Mouse (Mus musculus): Measurements from ENCODE around the gene Tenm2. TPM values are rescaled to one million over a fixed set of nuclear protein-coding genes. Genes with fewer than 3 reads are reported as not detected.
A peak's percentile ranks its signal among the peaks of the same experiment; 100 is the strongest.

The Tenm2 gene
- polyA plus RNA-seq, 1 experiment = 0.32 TPM

GRCm38 (mm10) chr11:36384696-36385095 is 851.1 kb downstream of the Tenm2 start:
- no peak for TF ChIP-seq CTCF (IDR thresholded peaks at IDR 0.05; ENCODE audit: control insufficient read depth, insufficient read depth, insufficient replicate concordance, low read depth, low read length)
- TF ChIP-seq POLR2A (IDR thresholded peaks at IDR 0.05; ENCODE audit: control insufficient read depth, low read depth, low read length) = no peak
- no peaks in the 10 kb centered on the region for H3K4me1 ChIP-seq (ENCODE audit: control insufficient read depth, insufficient read depth, low read length)
- no peak overlapping the region for H3K27ac ChIP-seq (ENCODE audit: control insufficient read depth, insufficient read depth, low read depth, low read length)
- no peak overlapping the region for H3K4me3 ChIP-seq (ENCODE audit: control insufficient read depth, low read depth, low read length)
- no peaks in the 10 kb centered on the region for H3K36me3 ChIP-seq (ENCODE audit: control insufficient read depth, insufficient read depth, low read length)
- H3K27me3 ChIP-seq (ENCODE audit: control insufficient read depth, insufficient read depth, low read length) = no peaks in the 10 kb centered on the region

GRCm38 (mm10) chr11:36371814-36372213 is 864.0 kb downstream of the Tenm2 start:
- no peak overlapping the region for H3K27ac ChIP-seq (ENCODE audit: control insufficient read depth, insufficient read depth, low read depth, low read length)
- no peaks in the 10 kb centered on the region for H3K4me1 ChIP-seq (ENCODE audit: control insufficient read depth, insufficient read depth, low read length)
- H3K4me3 ChIP-seq (ENCODE audit: control insufficient read depth, low read depth, low read length) = no peak overlapping the region
- no peaks in the 10 kb centered on the region for H3K27me3 ChIP-seq (ENCODE audit: control insufficient read depth, insufficient read depth, low read length)
- H3K36me3 ChIP-seq (ENCODE audit: control insufficient read depth, insufficient read depth, low read length) = no peaks in the 10 kb centered on the region
- TF ChIP-seq CTCF (IDR thresholded peaks at IDR 0.05; ENCODE audit: control insufficient read depth, insufficient read depth, insufficient replicate concordance, low read depth, low read length) = no peak
- TF ChIP-seq POLR2A (IDR thresholded peaks at IDR 0.05; ENCODE audit: control insufficient read depth, low read depth, low read length) = no peak

- TF ChIP-seq POLR2A (IDR thresholded peaks at IDR 0.05; ENCODE audit: control insufficient read depth, low read depth, low read length) = no peak
- TF ChIP-seq CTCF (IDR thresholded peaks at IDR 0.05; ENCODE audit: control insufficient read depth, insufficient read depth, insufficient replicate concordance, low read depth, low read length) = no peak
- no peaks in the 10 kb centered on the region for H3K36me3 ChIP-seq (ENCODE audit: control insufficient read depth, insufficient read depth, low read length)
- H3K27me3 ChIP-seq (ENCODE audit: control insufficient read depth, insufficient read depth, low read length) = no peaks in the 10 kb centered on the region
- H3K4me3 ChIP-seq (ENCODE audit: control insufficient read depth, low read depth, low read length) = no peak overlapping the region
- H3K4me1 ChIP-seq (ENCODE audit: control insufficient read depth, insufficient read depth, low read length) = no peaks in the 10 kb centered on the region
- H3K27ac ChIP-seq (ENCODE audit: control insufficient read depth, insufficient read depth, low read depth, low read length) = no peak overlapping the region
Observed at GRCm38 (mm10) chr11:36365067-36365466, 870.7 kb downstream of the Tenm2 start.

GRCm38 (mm10) chr11:36364441-36364840 is 871.3 kb downstream of the Tenm2 start:
- Histone ChIP-seq H3K36me3 (ENCODE audit: control insufficient read depth, insufficient read depth, low read length) (no peaks in the 10 kb centered on the region), H3K27me3 (ENCODE audit: control insufficient read depth, insufficient read depth, low read length) (no peaks in the 10 kb centered on the region), H3K4me1 (ENCODE audit: control insufficient read depth, insufficient read depth, low read length) (no peaks in the 10 kb centered on the region), H3K27ac (ENCODE audit: control insufficient read depth, insufficient read depth, low read depth, low read length) (no peak overlapping the region), H3K4me3 (ENCODE audit: control insufficient read depth, low read depth, low read length) (peak overlapping the region; percentile 59)
- TF ChIP-seq POLR2A (IDR thresholded peaks at IDR 0.05; ENCODE audit: control insufficient read depth, low read depth, low read length) (no peak), CTCF (IDR thresholded peaks at IDR 0.05; ENCODE audit: control insufficient read depth, insufficient read depth, insufficient replicate concordance, low read depth, low read length) (no peak)

GRCm38 (mm10) chr11:36362514-36362913 is 873.2 kb downstream of the Tenm2 start:
- Histone ChIP-seq H3K27ac (ENCODE audit: control insufficient read depth, insufficient read depth, low read depth, low read length) (no peak overlapping the region), H3K4me1 (ENCODE audit: control insufficient read depth, insufficient read depth, low read length) (no peaks in the 10 kb centered on the region), H3K36me3 (ENCODE audit: control insufficient read depth, insufficient read depth, low read length) (no peaks in the 10 kb centered on the region), H3K27me3 (ENCODE audit: control insufficient read depth, insufficient read depth, low read length) (no peaks in the 10 kb centered on the region), H3K4me3 (ENCODE audit: control insufficient read depth, low read depth, low read length) (no peak overlapping the region)
- TF ChIP-seq POLR2A (IDR thresholded peaks at IDR 0.05; ENCODE audit: control insufficient read depth, low read depth, low read length) (no peak), CTCF (IDR thresholded peaks at IDR 0.05; ENCODE audit: control insufficient read depth, insufficient read depth, insufficient replicate concordance, low read depth, low read length) (no peak)

- Histone ChIP-seq H3K4me1 (ENCODE audit: control insufficient read depth, insufficient read depth, low read length) (no peaks in the 10 kb centered on the region), H3K27ac (ENCODE audit: control insufficient read depth, insufficient read depth, low read depth, low read length) (no peak overlapping the region), H3K4me3 (ENCODE audit: control insufficient read depth, low read depth, low read length) (no peak overlapping the region), H3K36me3 (ENCODE audit: control insufficient read depth, insufficient read depth, low read length) (no peaks in the 10 kb centered on the region), H3K27me3 (ENCODE audit: control insufficient read depth, insufficient read depth, low read length) (no peaks in the 10 kb centered on the region)
- TF ChIP-seq POLR2A (IDR thresholded peaks at IDR 0.05; ENCODE audit: control insufficient read depth, low read depth, low read length) (no peak), CTCF (IDR thresholded peaks at IDR 0.05; ENCODE audit: control insufficient read depth, insufficient read depth, insufficient replicate concordance, low read depth, low read length) (no peak)
Observed at GRCm38 (mm10) chr11:36353252-36353651, 882.5 kb downstream of the Tenm2 start.

GRCm38 (mm10) chr11:36351752-36352151 is 884.0 kb downstream of the Tenm2 start:
- H3K36me3 ChIP-seq (ENCODE audit: control insufficient read depth, insufficient read depth, low read length) = no peaks in the 10 kb centered on the region
- H3K4me1 ChIP-seq (ENCODE audit: control insufficient read depth, insufficient read depth, low read length) = no peaks in the 10 kb centered on the region
- no peaks in the 10 kb centered on the region for H3K27me3 ChIP-seq (ENCODE audit: control insufficient read depth, insufficient read depth, low read length)
- no peak overlapping the region for H3K27ac ChIP-seq (ENCODE audit: control insufficient read depth, insufficient read depth, low read depth, low read length)
- TF ChIP-seq CTCF (IDR thresholded peaks at IDR 0.05; ENCODE audit: control insufficient read depth, insufficient read depth, insufficient replicate concordance, low read depth, low read length) (no peak), POLR2A (IDR thresholded peaks at IDR 0.05; ENCODE audit: control insufficient read depth, low read depth, low read length) (no peak)
- H3K4me3 ChIP-seq (ENCODE audit: control insufficient read depth, low read depth, low read length) = no peak overlapping the region

- H3K4me1 ChIP-seq (ENCODE audit: control insufficient read depth, insufficient read depth, low read length) = no peaks in the 10 kb centered on the region
- no peak overlapping the region for H3K27ac ChIP-seq (ENCODE audit: control insufficient read depth, insufficient read depth, low read depth, low read length)
- TF ChIP-seq CTCF (IDR thresholded peaks at IDR 0.05; ENCODE audit: control insufficient read depth, insufficient read depth, insufficient replicate concordance, low read depth, low read length) (no peak), POLR2A (IDR thresholded peaks at IDR 0.05; ENCODE audit: control insufficient read depth, low read depth, low read length) (no peak)
- no peaks in the 10 kb centered on the region for H3K36me3 ChIP-seq (ENCODE audit: control insufficient read depth, insufficient read depth, low read length)
- H3K4me3 ChIP-seq (ENCODE audit: control insufficient read depth, low read depth, low read length) = no peak overlapping the region
- no peaks in the 10 kb centered on the region for H3K27me3 ChIP-seq (ENCODE audit: control insufficient read depth, insufficient read depth, low read length)
Observed at GRCm38 (mm10) chr11:36351341-36351740, 884.4 kb downstream of the Tenm2 start.

Measured in testis, adult 2 months (tissue).